Mouse (Mus musculus) skeletal muscle tissue, adult 2 months (tissue): ENCODE results near the gene Itpr1.

ENCODE experiments used
- DNase-seq: peaks from one replicate; pipeline ENCODE4 v3.0.0-alpha.2; 2012; ENCODE audit warnings: low read depth, low spot score

The Itpr1 gene

DNA sequence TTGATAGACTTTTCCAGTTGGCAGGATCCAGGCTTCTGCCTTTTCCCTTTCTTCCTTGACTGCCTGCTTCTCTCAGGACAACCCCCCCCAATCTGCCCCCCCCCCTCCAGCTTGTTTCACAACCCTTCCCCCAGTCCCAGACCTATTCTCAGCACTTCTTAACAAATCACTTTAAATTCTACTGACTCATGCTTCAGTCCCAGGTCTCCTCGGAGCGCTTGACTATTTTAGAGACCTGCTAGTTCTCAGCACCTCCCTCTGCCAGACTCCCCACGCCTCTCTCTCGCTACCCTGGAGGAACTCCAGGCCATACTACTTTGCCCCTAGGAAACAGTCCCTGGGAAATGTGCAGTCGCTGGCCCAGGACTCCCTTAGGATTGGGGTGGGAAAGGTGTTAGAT lies 223.7 kb downstream of the Itpr1 start:
- no peak for DNase-seq

DNA sequence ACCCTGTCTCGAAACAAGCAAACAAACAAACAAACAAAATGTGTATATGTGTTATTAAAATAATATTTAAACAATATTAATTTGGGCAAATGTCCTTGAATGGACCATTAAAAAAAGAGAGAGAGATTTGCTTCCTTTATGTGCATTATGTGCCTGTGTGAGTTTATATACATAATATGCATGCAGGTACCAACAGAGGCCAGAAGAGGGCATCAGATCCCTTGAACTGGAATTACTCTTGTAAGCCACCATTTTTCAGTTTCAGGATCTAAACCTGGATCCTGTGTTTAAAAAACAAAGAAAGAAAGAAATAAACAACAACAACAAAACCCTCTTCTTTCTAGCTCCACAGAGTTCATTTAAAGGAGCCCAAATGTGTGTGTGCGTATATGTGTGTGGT lies 228.4 kb downstream of the Itpr1 start:
- no peak for DNase-seq

GRCm38 (mm10) chr6:108442291-108442690 lies 229.4 kb downstream of the Itpr1 start:
- DNase-seq = no peak

GRCm38 (mm10) chr6:108444435-108444834 lies 231.5 kb downstream of the Itpr1 start:
- no peak for DNase-seq

DNA sequence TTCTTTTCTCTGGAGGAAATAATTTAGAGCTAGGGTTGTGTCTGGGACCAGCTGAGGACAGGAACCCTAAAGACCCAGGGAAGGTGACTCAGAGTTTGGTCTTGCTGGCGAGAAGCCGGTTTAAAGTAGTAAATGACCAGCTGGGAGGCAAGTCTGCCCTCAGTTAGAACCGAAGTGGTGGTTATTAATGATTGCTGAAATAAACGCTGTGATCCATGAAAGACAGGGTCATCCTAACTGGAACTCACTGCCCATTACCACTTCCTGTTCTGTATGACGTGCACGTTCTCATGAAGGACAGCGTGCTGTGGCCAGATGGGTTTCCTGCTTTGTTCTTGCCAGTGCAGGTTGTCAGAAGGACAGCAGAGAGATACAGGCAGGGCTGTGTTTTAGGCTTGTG lies 232.1 kb downstream of the Itpr1 start:
- DNase-seq = no peak

- no peak for DNase-seq
These were observed 233.9 kb downstream of the Itpr1 start for GRCm38 (mm10) chr6:108446766-108447165.

GRCm38 (mm10) chr6:108447179-108447845 lies 234.4 kb downstream of the Itpr1 start:
- no peak for DNase-seq

GRCm38 (mm10) chr6:108448016-108448735 lies 235.3 kb downstream of the Itpr1 start:
- peak; percentile 77 for DNase-seq

GRCm38 (mm10) chr6:108448864-108449263 lies 236.0 kb downstream of the Itpr1 start:
- DNase-seq = no peak

- DNase-seq = no peak
These were observed 238.6 kb downstream of the Itpr1 start for GRCm38 (mm10) chr6:108451536-108451935.

DNA sequence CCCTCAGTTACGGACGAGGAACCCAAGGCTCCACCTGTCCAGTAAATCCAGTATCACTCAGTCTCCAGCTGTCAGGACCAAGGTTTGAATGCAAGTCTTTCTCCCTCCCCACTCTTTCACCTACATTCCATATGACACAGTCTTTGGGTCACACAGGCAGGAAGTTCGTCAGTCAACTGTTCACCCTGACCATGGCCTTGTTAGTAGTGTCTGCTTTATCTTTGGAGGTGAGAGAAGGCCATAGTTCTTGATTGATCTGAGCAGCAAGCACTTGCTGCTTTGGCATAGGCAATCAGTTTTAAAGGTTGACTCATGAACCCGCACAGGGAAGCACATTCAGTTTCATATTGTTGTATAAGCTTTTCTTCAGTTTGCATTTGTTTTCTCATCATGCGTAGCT lies 240.7 kb downstream of the Itpr1 start:
- no peak for DNase-seq

GRCm38 (mm10) chr6:108454061-108454891 lies 241.4 kb downstream of the Itpr1 start:
- DNase-seq = no peak

GRCm38 (mm10) chr6:108454979-108455836 lies 242.3 kb downstream of the Itpr1 start:
- DNase-seq = peak; percentile 25

- peak; percentile 85 for DNase-seq
These were observed 243.6 kb downstream of the Itpr1 start for GRCm38 (mm10) chr6:108456231-108457062.

DNA sequence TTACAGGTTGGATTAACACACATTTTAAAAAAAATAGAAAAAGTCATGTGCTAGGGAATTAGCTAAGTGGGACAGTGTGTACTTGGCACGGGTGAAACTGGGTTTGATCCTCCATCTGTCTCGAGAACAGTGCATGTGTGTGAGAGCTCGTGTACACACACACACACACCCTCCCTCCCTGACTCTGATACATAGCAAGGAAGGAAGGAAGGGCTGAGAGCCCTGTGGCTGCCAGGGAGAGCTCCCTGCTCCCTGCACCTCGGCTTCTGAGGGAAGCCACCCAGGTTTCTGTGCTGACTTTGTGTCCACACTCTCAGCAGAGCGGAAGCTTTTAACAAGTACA lies 244.1 kb downstream of the Itpr1 start:
- peak; percentile 75 for DNase-seq

DNA sequence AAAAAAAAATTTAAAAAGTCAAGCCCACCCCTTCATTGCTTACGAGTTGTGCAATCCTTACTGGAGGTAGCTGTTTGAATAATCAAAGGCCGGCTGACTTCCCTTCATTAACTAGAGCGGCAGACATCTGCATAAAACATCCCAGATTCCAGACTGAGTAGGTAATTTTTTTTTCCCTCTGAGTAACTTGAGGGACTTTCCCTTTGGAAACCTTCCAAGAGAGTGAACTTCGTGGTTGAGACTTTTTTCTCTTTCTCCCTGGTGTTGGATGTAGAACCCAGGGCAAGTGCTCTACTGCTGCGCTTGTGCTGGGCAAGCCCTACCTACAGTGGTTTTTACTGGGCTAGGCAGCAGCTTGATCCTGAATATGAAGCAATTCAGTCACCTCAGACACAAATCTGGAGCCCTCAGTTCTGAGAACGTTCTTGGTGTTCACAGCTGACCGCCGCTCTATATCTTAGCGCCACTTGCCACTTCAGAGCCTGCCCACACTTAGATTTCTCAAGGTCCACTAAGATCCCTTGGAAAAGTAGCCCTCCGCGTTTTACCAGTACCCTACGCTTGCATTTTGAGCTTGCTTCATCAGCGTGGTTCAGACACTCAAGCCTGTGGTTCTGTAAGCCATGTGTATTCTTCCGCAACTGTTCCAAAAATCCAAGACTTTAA lies 244.8 kb downstream of the Itpr1 start:
- peak; percentile 79 for DNase-seq

- peak; percentile 79 for DNase-seq
These were observed 245.3 kb downstream of the Itpr1 start for GRCm38 (mm10) chr6:108458182-108458571.

DNA sequence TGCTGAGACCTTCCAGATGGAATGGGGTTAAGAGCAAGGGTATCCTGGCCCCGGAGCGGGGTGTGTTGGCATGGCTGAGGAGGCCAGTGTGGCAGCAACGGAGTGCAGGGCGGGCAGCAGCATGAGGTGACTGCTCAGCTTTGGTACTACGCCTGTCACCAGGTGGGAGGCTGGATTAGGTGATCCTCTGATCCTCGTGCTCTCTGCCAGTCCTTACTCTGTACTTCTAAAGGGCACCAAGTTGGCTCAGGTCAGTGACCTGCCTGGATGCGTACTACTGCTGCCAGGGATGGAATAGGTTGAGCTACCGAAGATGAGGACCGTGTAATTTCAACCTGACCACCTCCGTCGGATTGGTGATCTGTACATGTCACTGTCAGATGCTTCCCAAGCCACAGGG lies 245.9 kb downstream of the Itpr1 start:
- DNase-seq = peak; percentile 89

DNA sequence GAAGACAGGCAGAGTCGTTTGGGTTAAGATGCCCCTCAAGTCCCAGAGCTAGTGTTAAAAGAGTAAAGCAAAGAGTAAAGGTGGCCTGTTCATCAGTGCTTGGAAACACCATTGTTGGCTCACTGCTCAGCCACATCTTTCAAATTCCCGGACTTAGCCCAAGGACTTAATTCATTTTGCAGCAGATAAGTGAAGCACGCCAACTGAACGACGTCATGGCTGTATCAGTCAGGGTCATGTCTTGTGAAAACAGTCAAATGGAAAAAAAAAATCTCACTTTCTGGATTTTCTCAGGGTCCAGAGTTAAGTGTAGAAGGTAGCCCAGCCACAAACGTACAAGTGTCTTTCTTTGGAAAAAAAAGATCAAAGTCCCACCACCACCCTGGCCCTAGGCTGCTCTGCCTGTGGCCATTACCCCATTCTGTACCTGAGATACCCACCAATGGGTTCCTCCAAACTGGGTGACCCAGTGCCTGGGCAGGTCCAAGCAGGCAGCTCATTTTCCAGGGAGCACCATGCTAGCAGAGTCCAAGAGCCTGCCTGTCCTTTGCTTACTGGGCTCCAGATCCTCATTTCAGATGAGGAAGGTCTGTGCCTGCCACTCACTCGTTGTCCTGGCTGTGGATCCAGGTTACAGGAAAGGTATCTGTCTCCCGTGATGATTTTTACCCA lies 251.5 kb downstream of the Itpr1 start:
- DNase-seq = peak; percentile 38

DNA sequence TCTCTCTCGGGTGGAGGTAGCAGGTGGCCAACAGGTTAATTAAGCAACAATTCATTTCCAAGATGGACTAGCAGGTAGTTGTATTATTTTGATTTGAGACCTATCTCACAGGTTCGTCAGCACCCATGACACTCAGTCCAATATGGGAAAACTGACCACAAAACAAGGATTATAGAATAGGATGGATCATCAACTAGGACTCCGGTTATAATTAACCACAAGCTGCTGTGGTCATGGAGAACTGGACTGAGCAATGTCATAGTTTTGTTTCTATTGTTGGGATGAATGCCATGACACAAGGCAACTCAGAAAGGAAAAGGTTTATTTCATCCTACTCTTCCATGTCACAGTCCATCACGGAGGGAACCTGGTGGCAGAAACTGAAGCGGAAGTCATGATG lies 252.3 kb downstream of the Itpr1 start:
- DNase-seq = no peak
